Mouse (Mus musculus) monocyte, adult 2 months (primary cell): Measurements from ENCODE around the gene Lbr.

Experiments used
- DNase-seq, 2 experiments: peaks; one replicate each; pipeline ENCODE4 v3.0.0; 2022; ENCODE audit warnings: low spot score in 2 of 2, low read depth in 1 of 2

Gene Lbr

DNA sequence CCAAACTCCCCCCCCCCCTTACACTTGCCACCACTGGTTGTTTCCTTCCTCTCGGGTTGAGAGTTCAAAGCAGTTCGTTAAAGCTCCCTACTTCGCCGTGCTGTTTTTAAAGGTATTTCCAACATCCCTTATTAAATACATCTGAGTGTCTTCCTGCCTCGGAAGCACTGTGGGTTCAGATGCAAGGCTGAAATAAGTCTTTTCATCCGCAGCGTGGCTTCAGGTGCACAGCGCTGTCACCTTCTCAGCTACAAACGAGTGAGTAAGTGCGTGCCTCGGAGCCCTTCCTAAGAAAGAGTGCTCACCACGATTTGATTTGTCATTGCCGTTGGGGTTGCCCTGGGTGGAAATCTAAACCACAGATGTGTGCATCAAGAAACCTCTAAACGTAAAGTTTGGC is at the start of gene Lbr:
TSS of gene Lbr (minus strand) at position 266 of the 400 bp plus-strand sequence.
- DNase-seq = no peak

DNA sequence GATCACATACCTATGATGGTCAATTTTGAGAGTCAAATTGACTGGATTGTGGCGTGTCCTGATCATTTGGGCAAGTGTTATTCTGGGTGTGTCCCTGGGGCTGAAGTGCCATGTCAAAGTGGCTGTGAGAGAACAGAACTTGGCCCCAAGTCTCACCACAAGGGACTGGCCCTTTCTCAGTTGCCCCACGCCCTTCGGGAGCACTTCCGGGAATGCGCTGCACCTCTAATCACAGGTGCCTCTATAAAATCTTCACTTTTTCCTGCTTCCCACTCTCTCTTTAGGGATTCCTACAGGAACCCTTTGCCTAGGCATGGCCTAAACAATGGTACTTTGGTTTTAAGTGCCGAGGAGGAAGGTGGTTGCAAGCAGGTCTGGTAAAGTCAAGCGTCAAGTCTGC is 46.8 kb upstream of the Lbr start:
- DNase-seq = no peak

- peak; percentile 73 to 89 for DNase-seq
Measured at GRCm38 (mm10) chr1:181888801-181889200, 46.0 kb upstream of the Lbr start.

DNA sequence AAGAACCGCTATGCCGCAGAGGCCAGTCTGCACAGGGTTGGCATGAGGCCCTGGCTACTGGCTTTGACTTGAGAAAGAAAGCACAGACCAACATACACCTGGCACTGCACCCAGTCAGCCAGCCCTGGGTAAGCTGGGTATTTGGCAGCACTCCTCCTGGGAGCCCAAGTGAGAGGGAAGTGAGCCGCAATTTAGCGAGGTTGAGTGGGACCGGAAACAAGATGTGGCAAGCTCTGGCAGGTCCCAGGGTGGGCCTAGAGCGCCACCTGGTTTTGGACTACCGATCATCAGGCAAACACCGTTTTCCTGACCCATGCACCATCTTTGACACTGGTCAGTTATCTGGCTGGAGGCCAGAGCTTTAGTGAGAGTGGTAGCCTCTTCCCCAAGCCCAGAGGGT is 38.7 kb upstream of the Lbr start:
- DNase-seq = peak; percentile 37 to 59

- DNase-seq = no peak
Measured at GRCm38 (mm10) chr1:181880752-181881325, 38.0 kb upstream of the Lbr start.

- no peak for DNase-seq
Measured at GRCm38 (mm10) chr1:181878436-181878835, 35.6 kb upstream of the Lbr start.

- peak in 1 of 2 experiments; percentile 17 for DNase-seq
Measured at GRCm38 (mm10) chr1:181877088-181877487, 34.2 kb upstream of the Lbr start.

- no peak for DNase-seq
Measured at GRCm38 (mm10) chr1:181876656-181877055, 33.8 kb upstream of the Lbr start.

GRCm38 (mm10) chr1:181873086-181873920 is 30.5 kb upstream of the Lbr start:
- no peak for DNase-seq

DNA sequence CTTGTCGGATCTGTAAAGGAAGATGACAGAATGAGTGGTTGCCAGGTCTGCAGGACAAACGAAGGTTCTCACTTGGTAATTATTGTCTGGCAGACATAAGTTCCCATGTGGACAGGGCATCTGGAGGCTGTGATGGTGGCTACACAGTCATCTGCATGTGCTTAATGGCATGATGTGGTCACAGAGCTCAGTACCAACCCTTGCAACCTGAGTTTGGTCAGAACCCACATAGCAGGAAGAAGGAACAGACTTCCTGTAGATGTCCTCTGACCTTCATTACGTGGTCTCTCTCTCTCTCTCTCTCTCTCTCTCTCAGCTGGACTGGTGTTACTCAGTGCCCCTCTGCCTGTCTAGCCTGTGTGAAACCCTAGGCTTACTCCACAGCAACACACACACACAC is 29.8 kb upstream of the Lbr start:
- no peak for DNase-seq

GRCm38 (mm10) chr1:181866429-181867280 is 23.8 kb upstream of the Lbr start:
- no peak for DNase-seq

GRCm38 (mm10) chr1:181865863-181866216 is 23.0 kb upstream of the Lbr start:
- DNase-seq = peak in 1 of 2 experiments; percentile 35

GRCm38 (mm10) chr1:181864971-181865862 is 22.4 kb upstream of the Lbr start:
- DNase-seq = peak in 1 of 2 experiments; percentile 17

DNA sequence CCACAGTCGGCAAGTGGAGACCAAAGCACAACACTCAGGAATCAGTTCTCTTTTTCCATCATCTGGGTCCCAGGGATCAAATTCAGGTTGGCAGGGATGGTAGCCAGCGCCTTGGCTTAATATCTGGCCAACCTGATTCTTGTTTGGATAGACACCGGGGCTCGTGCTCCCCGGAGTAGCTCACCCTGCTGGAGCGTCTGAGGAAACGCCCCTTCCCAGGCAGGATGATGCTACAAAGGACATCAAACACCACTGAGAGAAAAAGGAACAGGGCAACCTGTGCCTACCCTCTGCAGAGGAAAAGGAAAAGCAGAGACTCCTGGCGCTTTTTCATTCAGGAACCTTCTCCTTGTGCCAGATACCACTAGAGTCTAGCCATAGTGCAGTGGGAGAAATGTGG is 20.6 kb upstream of the Lbr start:
- DNase-seq = no peak

DNA sequence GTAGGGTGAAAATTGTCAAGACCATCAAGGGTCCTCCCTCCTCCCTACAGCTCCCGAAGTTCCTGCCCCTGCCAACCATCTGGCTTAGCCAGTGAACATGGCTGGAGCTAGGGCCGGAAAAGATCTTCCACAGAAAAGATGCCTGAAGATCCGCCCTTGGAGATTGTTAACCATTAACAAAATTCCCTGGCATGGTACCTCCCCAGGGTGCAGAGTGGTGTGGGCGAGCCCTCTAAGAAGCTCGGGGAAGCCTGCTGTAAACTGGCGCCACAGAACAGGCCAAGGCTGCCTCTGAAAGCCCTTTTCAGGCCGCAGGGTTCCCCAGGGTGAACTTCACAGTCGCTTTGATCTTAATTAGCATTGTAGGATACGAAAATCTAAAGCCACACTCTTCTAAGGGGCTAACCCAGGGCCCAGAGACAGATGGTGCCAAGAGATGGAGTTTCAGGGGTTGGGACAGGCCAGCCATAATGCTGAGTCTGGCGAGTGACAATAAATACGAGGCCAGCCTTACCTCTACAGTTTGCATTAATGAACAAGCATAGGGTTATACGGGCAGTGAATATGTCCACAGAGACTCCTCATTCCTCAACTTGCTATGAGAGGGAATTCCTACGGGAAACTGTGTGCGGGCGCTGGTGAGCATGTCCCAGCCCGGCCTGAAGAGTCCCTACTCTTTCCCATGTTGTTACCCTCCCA is 20.0 kb upstream of the Lbr start:
- DNase-seq = no peak

DNA sequence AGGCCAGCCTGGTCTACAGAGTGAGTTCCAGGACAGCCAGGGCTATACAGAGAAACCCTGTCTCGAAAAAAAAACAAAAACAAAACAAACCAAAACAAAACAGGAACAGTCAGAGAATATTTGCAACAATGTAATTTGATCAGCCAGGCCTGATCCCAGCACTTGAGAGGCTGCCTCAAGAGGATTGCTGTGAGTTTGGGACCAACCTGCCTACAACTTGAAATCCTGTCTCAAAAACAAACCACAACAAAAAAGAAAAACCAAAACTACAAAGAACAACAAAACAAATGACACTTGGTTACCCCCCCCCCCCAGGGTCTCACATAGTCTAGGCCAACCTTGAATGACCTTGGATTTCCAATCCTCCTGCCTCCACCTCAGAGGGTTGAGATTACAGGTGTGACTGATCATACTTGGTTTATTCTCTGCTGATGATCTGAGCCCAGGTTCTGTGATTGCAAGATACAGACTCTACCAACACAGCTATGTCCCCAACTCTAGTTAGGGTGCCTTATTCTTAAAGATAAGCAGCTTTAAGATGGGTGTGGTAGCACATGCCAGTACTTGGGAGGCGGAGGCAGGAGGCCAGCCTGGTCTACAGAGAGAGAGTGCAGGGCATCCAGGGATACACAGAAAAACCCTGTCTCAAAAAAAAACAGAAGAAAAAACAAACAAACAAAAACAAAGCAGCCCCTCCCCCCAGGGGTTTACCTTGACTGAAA is 18.5 kb upstream of the Lbr start:
- no peak for DNase-seq

DNA sequence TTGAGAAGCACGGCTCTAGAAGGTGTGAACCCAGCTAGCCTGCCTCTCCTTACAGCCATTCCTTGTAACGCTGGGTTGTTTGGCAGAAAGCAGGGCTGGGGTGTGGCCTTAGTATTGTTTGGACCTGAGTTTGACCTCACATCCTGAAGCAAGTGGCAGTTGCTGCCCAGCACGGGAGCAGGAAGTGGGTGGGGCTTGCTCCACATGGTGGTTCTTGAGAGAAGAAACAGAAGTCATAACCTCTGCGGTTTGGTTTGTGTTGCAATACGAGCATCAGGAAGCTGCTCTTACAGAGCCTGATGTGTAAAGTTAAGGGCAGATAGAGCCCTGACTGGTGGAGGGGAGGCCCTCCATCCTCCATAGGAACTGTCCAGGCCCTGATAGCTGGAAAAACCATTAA is 17.8 kb upstream of the Lbr start:
- peak; percentile 85 to 90 for DNase-seq

GRCm38 (mm10) chr1:181856329-181856728 is 13.5 kb upstream of the Lbr start:
- no peak for DNase-seq

- no peak for DNase-seq
Measured at GRCm38 (mm10) chr1:181854829-181855228, 12.0 kb upstream of the Lbr start.
